Mouse (Mus musculus): ENCODE data around the gene Mrpl53. TPM values are rescaled to one million over a fixed set of nuclear protein-coding genes. Genes with fewer than 3 reads are reported as not detected.
"Not testable (repeated sequence)": the region's sequence is repeated elsewhere in the genome, so short reads cannot be mapped to it uniquely, and the experiment has no call there.

Gene Mrpl53
- polyA plus RNA-seq, 1 experiment from 2014 or later: 18.3 TPM

DNA sequence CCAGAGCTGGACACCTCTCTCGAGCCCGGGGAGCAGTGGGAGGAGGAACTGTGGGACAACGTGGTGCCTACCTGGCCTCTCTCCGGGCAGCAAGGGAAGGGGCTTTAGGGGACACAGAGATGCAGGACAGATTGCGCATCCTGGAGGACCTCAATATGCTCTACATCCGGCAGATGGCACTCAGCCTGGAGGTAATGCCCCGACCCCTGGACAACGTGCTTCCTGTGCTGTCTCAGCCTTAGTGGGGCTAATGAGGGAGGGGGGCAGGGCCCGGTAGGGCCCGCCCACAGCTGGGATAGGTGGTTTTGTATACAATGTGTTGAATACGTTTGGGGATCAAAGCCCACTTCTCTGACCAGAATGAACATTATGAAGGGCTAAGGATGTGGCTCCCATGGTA lies 29.2 kb downstream of the Mrpl53 start:
- Histone ChIP-seq H3K4me3 (ENCODE audit: inconsistent target) (no peak overlapping the region), H3K27ac (no peak overlapping the region), H3K79me2 (ENCODE audit: inconsistent target) (no peaks in the 10 kb centered on the region), H3K36me3 (ENCODE audit: inconsistent target) (no peaks in the 10 kb centered on the region)
- WGBS (ENCODE audit: missing documents): 18% methylated on average over 9 of the region's 11 CpGs

DNA sequence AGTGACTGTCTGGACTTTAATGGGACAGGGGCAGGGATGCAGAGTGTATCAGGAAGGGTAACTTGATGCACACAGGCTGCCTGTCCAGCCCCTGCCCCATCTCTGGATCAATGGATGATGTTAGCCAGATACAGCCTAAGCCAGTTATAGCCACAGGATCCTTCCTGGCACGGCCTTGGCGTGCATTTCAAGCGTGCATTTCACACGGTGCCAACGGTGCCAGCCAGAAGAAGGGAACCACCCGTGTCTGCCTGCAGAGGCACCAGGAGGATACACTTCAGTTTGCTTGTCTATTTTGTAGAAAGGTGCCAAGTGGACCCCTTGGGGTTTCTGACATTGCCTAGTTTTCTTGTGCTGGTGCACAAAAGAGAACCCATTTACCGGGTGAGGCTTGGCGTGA lies 31.2 kb downstream of the Mrpl53 start:
- 98% methylated on average over 8 of the region's 8 CpGs for WGBS (ENCODE audit: missing documents)
- H3K4me3 ChIP-seq (ENCODE audit: inconsistent target): no peak overlapping the region
- no peaks in the 10 kb centered on the region for H3K79me2 ChIP-seq (ENCODE audit: inconsistent target)
- H3K36me3 ChIP-seq (ENCODE audit: inconsistent target): no peaks in the 10 kb centered on the region
- H3K27ac ChIP-seq: no peak overlapping the region

DNA sequence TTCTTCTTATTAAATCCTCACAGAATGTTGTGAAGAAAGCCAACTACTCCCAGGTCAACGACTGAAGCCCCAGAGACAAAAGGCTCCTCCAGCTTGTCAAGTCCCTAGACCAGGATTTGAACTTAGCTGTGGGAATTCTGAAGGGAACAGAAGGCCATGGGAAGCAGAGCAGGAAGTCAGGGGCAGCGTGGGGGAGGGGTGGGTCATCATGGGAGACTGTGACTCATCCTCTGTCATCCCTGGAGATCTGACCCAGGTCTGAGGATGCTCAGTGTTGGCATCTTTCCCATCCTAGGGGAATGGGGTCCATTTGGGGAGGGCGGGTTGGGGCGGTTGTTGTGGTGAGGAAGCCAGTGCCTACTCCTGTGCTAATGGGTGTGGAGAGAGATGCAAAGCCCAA lies 32.8 kb downstream of the Mrpl53 start:
- H3K36me3 ChIP-seq (ENCODE audit: inconsistent target): no peaks in the 10 kb centered on the region
- no peaks in the 10 kb centered on the region for H3K79me2 ChIP-seq (ENCODE audit: inconsistent target)
- no peak overlapping the region for H3K4me3 ChIP-seq (ENCODE audit: inconsistent target)
- WGBS (ENCODE audit: missing documents): 90% methylated on average over 4 of the region's 4 CpGs
- no peak overlapping the region for H3K27ac ChIP-seq

DNA sequence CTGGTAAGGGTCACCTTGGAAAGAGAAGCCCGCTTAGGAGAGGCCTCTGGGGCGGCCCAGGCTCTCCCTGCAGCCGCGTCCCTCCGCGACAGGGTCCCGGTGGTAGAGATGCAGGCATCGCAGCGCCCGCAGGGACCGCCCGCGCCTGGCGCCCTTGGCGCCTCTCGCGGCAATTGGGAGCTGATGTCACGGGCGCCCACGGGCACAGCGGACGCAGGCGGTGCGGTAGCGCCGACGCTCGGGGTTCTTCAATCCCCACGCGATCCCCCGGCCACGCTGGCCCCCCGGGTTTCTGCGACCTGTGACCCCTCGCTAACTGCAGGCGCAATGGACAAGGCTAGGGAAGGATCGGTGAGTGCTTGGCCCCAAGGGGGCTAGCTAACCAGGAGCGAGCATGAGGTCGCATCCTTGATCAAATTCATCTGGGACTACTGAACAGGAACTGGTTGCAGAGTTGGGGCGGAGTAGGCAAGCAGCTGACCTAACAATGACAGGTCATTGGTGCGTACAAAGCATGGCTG lies 33.4 kb downstream of the Mrpl53 start:
- Histone ChIP-seq H3K4me3 (ENCODE audit: inconsistent target) (no peak overlapping the region), H3K79me2 (ENCODE audit: inconsistent target) (no peaks in the 10 kb centered on the region), H3K27ac (no peak overlapping the region), H3K36me3 (ENCODE audit: inconsistent target) (no peaks in the 10 kb centered on the region)
- WGBS (ENCODE audit: missing documents): 30% methylated on average over 40 of the region's 41 CpGs

DNA sequence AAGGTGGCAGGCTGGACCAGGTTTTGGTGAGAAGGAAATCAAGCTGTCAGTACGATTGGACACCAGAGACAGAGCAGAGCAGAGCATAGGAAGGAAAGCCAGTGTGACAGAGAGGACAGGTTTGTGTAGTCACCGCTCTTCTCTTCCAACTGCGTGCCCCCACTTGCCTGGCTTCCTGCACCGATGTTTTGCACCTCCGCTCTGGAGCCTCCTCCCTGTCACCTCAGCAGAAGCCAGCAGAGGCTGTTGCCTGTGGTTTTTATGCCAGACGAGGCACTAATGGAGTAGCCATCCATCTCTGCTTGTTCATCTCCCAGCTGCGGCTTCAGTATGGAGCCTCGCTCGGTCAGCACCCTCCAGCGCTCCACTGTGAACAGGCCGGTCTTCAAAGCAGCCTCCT lies 34.0 kb downstream of the Mrpl53 start:
- Histone ChIP-seq H3K36me3 (ENCODE audit: inconsistent target) (no peaks in the 10 kb centered on the region), H3K79me2 (ENCODE audit: inconsistent target) (no peaks in the 10 kb centered on the region), H3K27ac (no peak overlapping the region), H3K4me3 (ENCODE audit: inconsistent target) (no peak overlapping the region)
- WGBS (ENCODE audit: missing documents): 85% methylated on average over 11 of the region's 11 CpGs

DNA sequence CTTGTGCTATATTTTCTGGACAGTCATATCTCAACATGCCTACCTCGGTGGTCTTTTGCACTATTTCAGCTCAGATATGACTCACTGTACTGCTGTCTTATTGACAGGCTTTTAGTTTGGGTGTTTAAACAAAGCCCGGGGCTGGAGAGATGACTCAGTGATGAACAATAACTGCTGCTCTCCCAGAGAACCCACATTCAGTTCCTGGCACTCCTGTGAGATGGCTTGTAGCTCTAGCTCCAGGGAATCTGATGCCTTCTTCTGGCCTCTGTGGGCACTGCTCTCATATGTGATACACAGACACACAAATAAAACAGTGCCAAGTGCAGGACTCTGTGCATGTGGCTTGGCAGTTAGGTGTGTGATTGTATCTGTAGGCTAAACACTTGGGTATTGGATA lies 36.4 kb downstream of the Mrpl53 start:
- WGBS (ENCODE audit: missing documents): 67% methylated on average over 2 of the region's 2 CpGs
- Histone ChIP-seq H3K36me3 (ENCODE audit: inconsistent target) (no peaks in the 10 kb centered on the region), H3K79me2 (ENCODE audit: inconsistent target) (no peaks in the 10 kb centered on the region), H3K27ac (no peak overlapping the region), H3K4me3 (ENCODE audit: inconsistent target) (no peak overlapping the region)

DNA sequence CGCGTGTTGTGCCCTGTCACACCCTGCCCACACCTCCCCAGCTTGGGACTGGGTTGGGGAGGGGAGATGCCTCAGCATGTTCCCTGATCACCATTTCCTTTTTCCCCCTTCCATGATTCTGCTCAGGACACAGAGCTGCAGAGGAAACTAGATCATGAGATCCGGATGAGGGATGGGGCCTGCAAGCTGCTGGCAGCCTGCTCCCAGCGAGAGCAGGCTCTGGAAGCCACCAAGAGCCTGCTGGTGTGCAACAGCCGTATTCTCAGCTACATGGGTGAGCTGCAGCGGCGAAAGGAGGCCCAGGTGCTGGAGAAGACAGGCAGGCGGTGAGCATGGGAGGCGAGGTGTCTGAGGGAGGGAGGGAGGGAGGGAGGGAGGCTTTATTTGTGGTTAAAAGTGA lies 37.0 kb downstream of the Mrpl53 start:
- Histone ChIP-seq H3K79me2 (ENCODE audit: inconsistent target) (no peaks in the 10 kb centered on the region), H3K36me3 (ENCODE audit: inconsistent target) (no peaks in the 10 kb centered on the region), H3K4me3 (ENCODE audit: inconsistent target) (no peak overlapping the region), H3K27ac (no peak overlapping the region)
- 92% methylated on average over 9 of the region's 9 CpGs for WGBS (ENCODE audit: missing documents)

DNA sequence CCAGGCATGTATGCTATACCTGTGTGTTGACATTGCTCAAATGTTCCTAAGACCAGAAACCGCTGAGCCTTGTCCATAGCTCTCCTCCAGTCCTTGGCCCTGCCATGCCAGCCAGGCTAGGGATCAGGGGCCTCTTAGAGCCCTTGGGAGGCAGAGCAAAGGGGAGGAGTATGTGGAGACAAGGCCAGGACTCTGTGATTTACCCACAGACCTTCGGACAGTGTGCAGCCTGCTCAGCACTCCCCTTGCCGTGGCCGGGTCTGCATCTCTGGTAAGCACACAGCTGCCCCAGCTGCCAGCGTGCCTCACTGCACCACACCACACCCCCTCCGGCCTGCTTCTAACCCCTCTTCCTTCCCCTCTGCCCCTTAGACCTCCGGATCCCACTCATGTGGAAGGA lies 38.4 kb downstream of the Mrpl53 start:
- WGBS (ENCODE audit: missing documents): 90% methylated on average over 7 of the region's 7 CpGs

DNA sequence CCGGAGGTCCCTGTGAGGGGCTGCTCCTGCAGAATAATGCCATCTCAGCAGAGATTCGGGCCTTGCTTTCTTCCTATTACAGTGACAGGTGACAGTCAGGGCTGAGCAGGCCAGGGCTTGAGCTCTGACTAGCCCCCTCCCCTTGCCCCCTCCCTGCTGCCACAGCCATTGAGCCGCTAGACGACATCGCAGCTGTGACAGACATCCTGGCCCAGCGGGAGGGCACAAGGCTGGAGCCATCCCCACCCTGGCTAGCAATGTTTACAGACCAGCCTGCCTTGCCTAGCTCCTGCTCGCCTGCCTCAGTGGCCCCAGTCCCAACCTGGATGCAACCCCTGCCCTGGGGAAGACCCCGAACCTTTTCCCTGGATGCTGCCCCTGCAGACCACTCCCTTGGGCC lies 42.9 kb downstream of the Mrpl53 start:
- H3K4me3 ChIP-seq (ENCODE audit: inconsistent target): no peak overlapping the region
- no peaks in the 10 kb centered on the region for H3K36me3 ChIP-seq (ENCODE audit: inconsistent target)
- no peak overlapping the region for H3K27ac ChIP-seq
- 89% methylated on average over 7 of the region's 8 CpGs for WGBS (ENCODE audit: missing documents)
- no peaks in the 10 kb centered on the region for H3K79me2 ChIP-seq (ENCODE audit: inconsistent target)

More for the DNA sequence above, 38.4 kb downstream of the Mrpl53 start:
- Histone ChIP-seq H3K36me3 (ENCODE audit: inconsistent target) (no peaks in the 10 kb centered on the region), H3K79me2 (ENCODE audit: inconsistent target) (no peaks in the 10 kb centered on the region), H3K4me3 (ENCODE audit: inconsistent target) (no peak overlapping the region), H3K27ac (no peak overlapping the region)

DNA sequence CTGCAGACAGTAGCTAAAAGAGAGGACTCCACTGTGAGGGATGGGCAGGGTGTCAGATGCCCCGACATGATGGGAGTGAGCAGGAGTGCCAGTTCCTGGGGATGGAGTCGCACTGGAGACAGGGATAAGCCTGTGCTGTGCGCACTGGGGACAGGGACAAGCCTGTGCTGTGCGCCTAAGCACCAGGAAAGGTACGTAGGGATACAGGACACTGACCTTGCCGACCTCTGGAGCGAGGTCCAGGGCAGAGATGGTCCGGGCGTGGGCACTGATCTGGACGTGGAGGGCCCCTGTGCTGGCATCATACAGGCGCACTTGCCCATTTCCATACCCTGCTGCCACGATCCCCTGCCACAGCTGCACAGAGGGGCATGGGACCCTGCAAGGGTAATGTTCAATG lies 44.2 kb downstream of the Mrpl53 start:
- H3K79me2 ChIP-seq (ENCODE audit: inconsistent target): no peaks in the 10 kb centered on the region
- WGBS (ENCODE audit: missing documents): 90% methylated on average over 12 of the region's 12 CpGs
- no peak overlapping the region for H3K4me3 ChIP-seq (ENCODE audit: inconsistent target)
- H3K36me3 ChIP-seq (ENCODE audit: inconsistent target): no peaks in the 10 kb centered on the region
- H3K27ac ChIP-seq: no peak overlapping the region

DNA sequence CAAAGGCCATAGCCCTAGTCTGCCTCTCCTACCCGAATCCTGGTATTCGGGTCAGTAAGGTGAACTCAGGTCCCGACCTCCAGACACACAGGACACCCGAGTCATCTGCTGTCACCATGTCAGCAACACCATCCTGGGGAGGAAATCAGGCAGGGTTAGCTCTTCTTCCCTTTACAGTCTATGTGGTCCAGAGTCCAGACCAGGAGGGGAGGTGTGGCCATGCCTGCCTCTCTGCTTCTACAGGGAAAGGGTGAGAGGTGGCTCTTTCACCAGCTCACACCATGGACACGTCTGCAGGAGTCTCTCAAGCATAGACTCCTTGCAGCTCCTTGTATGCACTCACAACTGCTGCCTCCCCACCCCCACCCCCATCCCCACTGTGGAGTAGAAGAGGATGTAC lies 44.6 kb downstream of the Mrpl53 start:
- no peak overlapping the region for H3K27ac ChIP-seq
- H3K36me3 ChIP-seq (ENCODE audit: inconsistent target): no peaks in the 10 kb centered on the region
- no peaks in the 10 kb centered on the region for H3K79me2 ChIP-seq (ENCODE audit: inconsistent target)
- WGBS (ENCODE audit: missing documents): 79% methylated on average over 5 of the region's 5 CpGs
- H3K4me3 ChIP-seq (ENCODE audit: inconsistent target): no peak overlapping the region

DNA sequence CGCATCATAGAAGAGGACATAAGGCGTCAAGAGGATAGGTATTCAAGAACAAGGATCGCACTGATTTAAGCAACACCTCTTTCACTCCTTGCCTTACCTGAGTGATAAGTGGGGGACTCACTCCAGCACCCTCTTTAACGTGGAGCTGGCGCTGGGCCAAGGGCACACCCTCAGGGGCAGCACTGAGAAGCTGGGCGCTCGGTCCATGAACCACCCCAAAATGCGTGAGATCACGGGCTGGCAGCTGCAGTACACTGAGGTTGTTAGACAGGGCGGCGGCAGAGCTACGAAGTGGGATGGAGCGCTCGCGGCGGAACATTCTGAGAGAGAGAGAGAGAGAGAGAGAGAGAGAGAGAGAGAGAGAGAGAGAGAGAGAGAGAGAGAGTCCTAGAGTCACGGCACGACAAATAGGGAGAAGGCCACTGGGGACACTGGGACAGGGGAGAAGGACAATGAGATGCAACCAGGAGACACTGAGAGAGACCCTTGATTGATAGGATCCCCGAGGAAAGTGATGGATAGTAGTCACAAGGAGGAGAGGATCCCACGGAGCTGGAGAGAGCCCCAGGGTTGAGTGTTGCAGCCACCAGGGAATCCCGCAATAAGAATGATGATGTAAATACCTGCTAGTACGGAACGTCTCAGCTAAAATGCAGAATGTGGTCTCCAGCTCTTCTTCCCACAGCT lies 46.9 kb downstream of the Mrpl53 start:
- H3K4me3 ChIP-seq (ENCODE audit: inconsistent target): peak overlapping the region; percentile 45
- 16% methylated on average over 20 of the region's 23 CpGs for WGBS (ENCODE audit: missing documents)
- no peaks in the 10 kb centered on the region for H3K79me2 ChIP-seq (ENCODE audit: inconsistent target)
- no peaks in the 10 kb centered on the region for H3K36me3 ChIP-seq (ENCODE audit: inconsistent target)
- H3K27ac ChIP-seq: no peak overlapping the region

DNA sequence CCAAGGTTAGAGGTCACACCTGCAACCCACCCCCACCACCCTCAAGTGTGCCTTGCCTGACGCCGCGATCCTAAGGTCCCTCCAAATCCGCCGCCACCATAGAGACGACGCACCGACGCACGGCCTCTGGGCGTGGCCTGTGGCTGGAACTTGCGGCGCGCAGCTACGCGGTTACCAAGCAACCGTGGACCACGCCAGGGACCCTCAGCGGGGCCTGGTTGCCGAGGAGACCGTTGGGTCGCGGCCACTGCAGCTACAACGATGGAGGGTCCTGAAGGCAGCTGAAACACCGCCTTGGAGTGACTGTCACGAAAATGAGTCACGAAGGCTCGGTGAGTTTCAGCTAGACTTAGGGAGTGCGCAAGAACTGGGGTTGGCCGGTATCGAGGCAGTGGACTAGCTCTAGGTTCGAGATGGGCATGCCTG lies 47.4 kb downstream of the Mrpl53 start, which contains the start of the genes Wdr54 and 1700003E16Rik:
Gene Wdr54, minus strand, starts transcription at position 139 of the 426 bp plus-strand sequence.
Gene 1700003E16Rik, plus strand, starts transcription at position 146 of the 426 bp plus-strand sequence.
- Histone ChIP-seq H3K36me3 (ENCODE audit: inconsistent target) (no peaks in the 10 kb centered on the region), H3K27ac (no peak within 1 kb of the TSS), H3K4me3 (ENCODE audit: inconsistent target) (peak within 1 kb of the TSS; percentile 45), H3K79me2 (ENCODE audit: inconsistent target) (no peaks in the 10 kb centered on the region)
- WGBS (ENCODE audit: missing documents): 3% methylated on average over 32 of the region's 32 CpGs

DNA sequence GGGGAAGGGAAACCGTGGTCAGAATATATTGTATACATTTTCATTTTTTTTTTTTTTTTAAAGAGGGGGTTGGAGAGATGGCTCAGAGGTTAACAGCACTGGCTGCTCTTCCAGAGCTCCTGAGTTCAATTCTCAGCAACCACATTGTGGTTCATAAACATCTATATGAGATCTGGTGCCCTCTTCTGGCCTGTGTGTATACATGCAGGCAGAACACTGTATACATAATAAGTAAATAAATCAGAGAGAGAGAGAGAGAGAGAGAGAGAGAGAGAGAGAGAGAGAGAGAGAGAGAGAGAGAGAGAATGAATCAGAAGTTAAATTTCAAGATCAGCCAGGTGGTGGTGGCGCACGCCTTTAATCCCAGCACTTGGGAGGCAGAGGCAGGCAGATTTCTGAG lies 50.6 kb downstream of the Mrpl53 start:
- 10% methylated on average over 3 of the region's 3 CpGs for WGBS (ENCODE audit: missing documents)
- not testable (repeated sequence) for H3K4me3 ChIP-seq (ENCODE audit: inconsistent target); H3K79me2 ChIP-seq (ENCODE audit: inconsistent target); H3K27ac ChIP-seq; H3K36me3 ChIP-seq (ENCODE audit: inconsistent target)
